ENCODE assay signal across 10 mouse cellular contexts in genomic region chr17:15024502-15025193, GRCm38 (mm10). TPM values are rescaled to one million over a fixed set of nuclear protein-coding genes. Genes with fewer than 3 reads are reported as not detected.
DNase-seq lines count a peak whose midpoint lies in the region; ATAC-seq and TF ChIP-seq lines count a peak whose summit lies in the region.
"Not testable (repeated sequence)": the region's sequence is repeated elsewhere in the genome, so short reads cannot be mapped to it uniquely, and the experiment has no call there.
"Had no signal": no experiment of that assay in that cellular context is flagged by ENCODE, and none has a peak within 500 bp of the region (broad histone marks: within the 10 kb centered on the region; RNA-seq: fewer than 3 reads in every experiment).

No protein-coding gene starts in this region.

- H3K4me3 ChIP-seq in forebrain, embryonic 11.5 days (ENCODE audit: low read depth, low read length); heart, embryonic 13.5 days; hindbrain, embryonic 16.5 days (ENCODE audit: low read length); limb, embryonic 11.5 days (ENCODE audit: low read depth, low read length); liver, postnatal 0 days (ENCODE audit: low read depth, low read length); midbrain, embryonic 14.5 days (replicated peaks; ENCODE audit: low read depth, low read length); stomach, embryonic 14.5 days (ENCODE audit: low read depth, low read length): not testable (repeated sequence)

- peak; percentile 49 for ATAC-seq in Patski
- peak; percentile 93 for ATAC-seq in forebrain, embryonic 11.5 days (replicated peaks; ENCODE audit: low FRiP score)
- ATAC-seq in heart, embryonic 13.5 days (ENCODE audit: extremely low read depth, insufficient number of reproducible peaks, low FRiP score, low TSS enrichment): peak; percentile 64
- ATAC-seq in hindbrain, embryonic 16.5 days: peak; percentile 93
- peak; percentile 90 for ATAC-seq in limb, embryonic 11.5 days (ENCODE audit: insufficient number of reproducible peaks, low FRiP score, low TSS enrichment, low read depth)
- peak; percentile 46 for ATAC-seq in liver, postnatal 0 days
- peak; percentile 93 for ATAC-seq in midbrain, embryonic 14.5 days (ENCODE audit: low FRiP score, low TSS enrichment)
- peak; percentile 86 for ATAC-seq in stomach, embryonic 14.5 days (ENCODE audit: insufficient number of reproducible peaks, insufficient read depth, low FRiP score, low read depth)

- not testable (repeated sequence) for H3K4me2 ChIP-seq in forebrain, embryonic 11.5 days (ENCODE audit: low read depth, low read length, severe bottlenecking); heart, embryonic 13.5 days; hindbrain, embryonic 16.5 days (ENCODE audit: low read length); limb, embryonic 11.5 days (ENCODE audit: low read depth, severe bottlenecking); liver, postnatal 0 days (ENCODE audit: low read depth, low read length); midbrain, embryonic 14.5 days (ENCODE audit: low read length); stomach, embryonic 14.5 days (replicated peaks; ENCODE audit: low read depth, low read length)

- WGBS in forebrain, embryonic 11.5 days: no CpG with 5 or more reads among the region's 48 CpGs
- WGBS in heart, embryonic 13.5 days: no CpG with 5 or more reads among the region's 48 CpGs
- WGBS in hindbrain, embryonic 16.5 days: no CpG with 5 or more reads among the region's 48 CpGs
- WGBS in limb, embryonic 11.5 days: no CpG with 5 or more reads among the region's 48 CpGs
- no CpG with 5 or more reads among the region's 48 CpGs for WGBS in liver, postnatal 0 days (ENCODE audit: insufficient replicate concordance)
- no CpG with 5 or more reads among the region's 48 CpGs for WGBS in midbrain, embryonic 14.5 days
- WGBS in stomach, embryonic 14.5 days: no CpG with 5 or more reads among the region's 48 CpGs

- DNase-seq in Patski (ENCODE audit: low read depth, low spot score); forebrain, embryonic 11.5 days (ENCODE audit: low spot score); limb, embryonic 11.5 days (ENCODE audit: low spot score); liver, postnatal 0 days; midbrain, embryonic 14.5 days: not testable (repeated sequence)

- not testable (repeated sequence) for H3K27me3 ChIP-seq in Patski; forebrain, embryonic 11.5 days (ENCODE audit: control insufficient read depth, insufficient read depth, low read length); heart, embryonic 13.5 days (replicated peaks); hindbrain, embryonic 16.5 days (replicated peaks; ENCODE audit: control insufficient read depth, insufficient read depth, low read length); limb, embryonic 11.5 days (ENCODE audit: control insufficient read depth, insufficient read depth, low read length); liver, postnatal 0 days (ENCODE audit: insufficient read depth, low read length); midbrain, embryonic 14.5 days (ENCODE audit: control insufficient read depth, insufficient read depth, low read length); stomach, embryonic 14.5 days (ENCODE audit: control insufficient read depth, insufficient read depth, low read length)

- not testable (repeated sequence) for H3K27ac ChIP-seq in forebrain, embryonic 11.5 days (ENCODE audit: low read depth, low read length); heart, embryonic 13.5 days (replicated peaks); hindbrain, embryonic 16.5 days (ENCODE audit: low read depth, low read length); limb, embryonic 11.5 days (replicated peaks; ENCODE audit: low read depth, low read length); liver, postnatal 0 days (ENCODE audit: low read depth); midbrain, embryonic 14.5 days (replicated peaks; ENCODE audit: low read depth, low read length); stomach, embryonic 14.5 days (ENCODE audit: low read length)

- H3K9me3 ChIP-seq in forebrain, embryonic 11.5 days (ENCODE audit: control insufficient read depth, low read length); heart, embryonic 13.5 days; hindbrain, embryonic 16.5 days (ENCODE audit: control insufficient read depth, low read length); limb, embryonic 11.5 days (ENCODE audit: control insufficient read depth, low read length); liver, postnatal 0 days (ENCODE audit: low read length); midbrain, embryonic 14.5 days (ENCODE audit: control insufficient read depth, low read length); stomach, embryonic 14.5 days (ENCODE audit: control insufficient read depth, low read depth, low read length): not testable (repeated sequence)

- POLR2A ChIA-PET in Patski (lab: Charles Lee): not testable (repeated sequence)

- not testable (repeated sequence) for H3K9ac ChIP-seq in forebrain, embryonic 11.5 days (ENCODE audit: low read length); heart, embryonic 13.5 days; hindbrain, embryonic 16.5 days (ENCODE audit: low read depth, low read length); limb, embryonic 11.5 days (ENCODE audit: low read length); liver, postnatal 0 days (replicated peaks); midbrain, embryonic 14.5 days (replicated peaks; ENCODE audit: low read length); stomach, embryonic 14.5 days (replicated peaks; ENCODE audit: low read depth, low read length)

- not testable (repeated sequence) for TF ChIP-seq EP300 in liver, postnatal 0 days (IDR thresholded peaks at IDR 0.05; ENCODE audit: low read depth)

- not testable (repeated sequence) for TF ChIP-seq CTCF in Patski (IDR thresholded peaks at IDR 0.05); liver, postnatal 0 days (IDR thresholded peaks at IDR 0.05; ENCODE audit: low read depth)

- in situ Hi-C loops in Patski (cut with MboI; ENCODE audit: low pct_unique_long_range_greater_than_20kb): not testable (repeated sequence)

- not testable (repeated sequence) for H3K4me1 ChIP-seq in forebrain, embryonic 11.5 days (replicated peaks; ENCODE audit: control insufficient read depth, insufficient read depth, low read length); heart, embryonic 13.5 days; hindbrain, embryonic 16.5 days (ENCODE audit: control insufficient read depth, insufficient read depth, low read depth, low read length); limb, embryonic 11.5 days (ENCODE audit: control insufficient read depth, insufficient read depth, low read length); liver, postnatal 0 days (ENCODE audit: insufficient read depth); midbrain, embryonic 14.5 days (ENCODE audit: control insufficient read depth, insufficient read depth, low read length); stomach, embryonic 14.5 days (ENCODE audit: control insufficient read depth, insufficient read depth, low read length)

- CTCF ChIA-PET in Patski (lab: Charles Lee): not testable (repeated sequence)

- not testable (repeated sequence) for H3K36me3 ChIP-seq in forebrain, embryonic 11.5 days (ENCODE audit: control insufficient read depth, insufficient read depth, low read length); heart, embryonic 13.5 days; hindbrain, embryonic 16.5 days (ENCODE audit: control insufficient read depth, insufficient read depth, low read length); limb, embryonic 11.5 days (ENCODE audit: control insufficient read depth, insufficient read depth, low read length); liver, postnatal 0 days (replicated peaks; ENCODE audit: insufficient read depth, low read length); midbrain, embryonic 14.5 days (ENCODE audit: control insufficient read depth, insufficient read depth, low read length); stomach, embryonic 14.5 days (ENCODE audit: control insufficient read depth, insufficient read depth, low read length)

RNA-seq across cellular contexts. Expression of gene Gm3435, which starts 14.7 kb away (rescaled TPM):
- polyA plus RNA-seq in Patski (2021): 4.1 TPM
- 6.7 and 9.2 TPM in 2 replicates for polyA plus RNA-seq in forebrain, embryonic 11.5 days (2014; fragmentation: Nextera tagmentation; extraction: Ambion mirVana)
- 4.4 and 4.9 TPM in 2 replicates for polyA plus RNA-seq in heart, embryonic 13.5 days (2015; fragmentation: Nextera tagmentation; extraction: Ambion mirVana)
- polyA plus RNA-seq in hindbrain, embryonic 16.5 days (2015; fragmentation: Nextera tagmentation; extraction: Ambion mirVana): 5.0 and 6.7 TPM in 2 replicates
- 5.5 and 6.2 TPM in 2 replicates for polyA plus RNA-seq in limb, embryonic 11.5 days (2014; fragmentation: Nextera tagmentation; extraction: Ambion mirVana)
- polyA plus RNA-seq in liver, postnatal 0 days (2015; fragmentation: Nextera tagmentation; extraction: Ambion mirVana): 2.7 and 3.7 TPM in 2 replicates
- 5.3 and 8.1 TPM in 2 replicates for polyA plus RNA-seq in midbrain, embryonic 14.5 days (2014; fragmentation: Nextera tagmentation; extraction: Ambion mirVana)
- polyA plus RNA-seq in stomach, embryonic 14.5 days (2014; fragmentation: Nextera tagmentation; extraction: Ambion mirVana): 4.2 and 4.7 TPM in 2 replicates

RNA-seq across cellular contexts. Expression of gene Ermard, which starts 16.4 kb away (rescaled TPM):
- polyA plus RNA-seq in Patski (2021): 50.2 TPM
- 98.2 and 107 TPM in 2 replicates for polyA plus RNA-seq in forebrain, embryonic 11.5 days (2014; fragmentation: Nextera tagmentation; extraction: Ambion mirVana)
- 51.8 and 66.8 TPM in 2 replicates for polyA plus RNA-seq in heart, embryonic 13.5 days (2015; fragmentation: Nextera tagmentation; extraction: Ambion mirVana)
- 76.3 and 76.8 TPM in 2 replicates for polyA plus RNA-seq in hindbrain, embryonic 16.5 days (2015; fragmentation: Nextera tagmentation; extraction: Ambion mirVana)
- 68.3 and 74.3 TPM in 2 replicates for polyA plus RNA-seq in limb, embryonic 11.5 days (2014; fragmentation: Nextera tagmentation; extraction: Ambion mirVana)
- polyA plus RNA-seq in liver, postnatal 0 days (2015; fragmentation: Nextera tagmentation; extraction: Ambion mirVana): 24.2 and 27.2 TPM in 2 replicates
- 62.0 and 71.3 TPM in 2 replicates for polyA plus RNA-seq in midbrain, embryonic 14.5 days (2014; fragmentation: Nextera tagmentation; extraction: Ambion mirVana)
- polyA plus RNA-seq in stomach, embryonic 14.5 days (2014; fragmentation: Nextera tagmentation; extraction: Ambion mirVana): 80.8 and 97.4 TPM in 2 replicates

RNA-seq across cellular contexts. Expression of gene Tcte3, which starts 16.6 kb away (rescaled TPM):
- polyA plus RNA-seq in Patski (2021): 0.19 TPM
- not detected in 2 replicates for polyA plus RNA-seq in forebrain, embryonic 11.5 days (2014; fragmentation: Nextera tagmentation; extraction: Ambion mirVana)
- 0.62 TPM in 1 of 2 replicates, not detected in the other for polyA plus RNA-seq in heart, embryonic 13.5 days (2015; fragmentation: Nextera tagmentation; extraction: Ambion mirVana)
- polyA plus RNA-seq in hindbrain, embryonic 16.5 days (2015; fragmentation: Nextera tagmentation; extraction: Ambion mirVana): 0.80 and 0.96 TPM in 2 replicates
- 0.47 TPM in 1 of 2 replicates, not detected in the other for polyA plus RNA-seq in limb, embryonic 11.5 days (2014; fragmentation: Nextera tagmentation; extraction: Ambion mirVana)
- 3.7 and 5.2 TPM in 2 replicates for polyA plus RNA-seq in liver, postnatal 0 days (2015; fragmentation: Nextera tagmentation; extraction: Ambion mirVana)
- polyA plus RNA-seq in midbrain, embryonic 14.5 days (2014; fragmentation: Nextera tagmentation; extraction: Ambion mirVana): 0.46 and 1.1 TPM in 2 replicates
- not detected in 2 replicates for polyA plus RNA-seq in stomach, embryonic 14.5 days (2014; fragmentation: Nextera tagmentation; extraction: Ambion mirVana)
- polyA plus RNA-seq: heart, adult 2 months; large intestine, adult 2 months had no signal

RNA-seq across cellular contexts. Expression of gene Gm3448, which starts 16.7 kb away (rescaled TPM):
- polyA plus RNA-seq in Patski (2021): 1.5 TPM
- 4.2 and 4.6 TPM in 2 replicates for polyA plus RNA-seq in forebrain, embryonic 11.5 days (2014; fragmentation: Nextera tagmentation; extraction: Ambion mirVana)
- polyA plus RNA-seq in heart, embryonic 13.5 days (2015; fragmentation: Nextera tagmentation; extraction: Ambion mirVana): 2.2 and 3.2 TPM in 2 replicates
- polyA plus RNA-seq in hindbrain, embryonic 16.5 days (2015; fragmentation: Nextera tagmentation; extraction: Ambion mirVana): 3.1 and 3.7 TPM in 2 replicates
- 2.5 and 3.2 TPM in 2 replicates for polyA plus RNA-seq in limb, embryonic 11.5 days (2014; fragmentation: Nextera tagmentation; extraction: Ambion mirVana)
- 3.3 and 5.4 TPM in 2 replicates for polyA plus RNA-seq in liver, postnatal 0 days (2015; fragmentation: Nextera tagmentation; extraction: Ambion mirVana)
- polyA plus RNA-seq in midbrain, embryonic 14.5 days (2014; fragmentation: Nextera tagmentation; extraction: Ambion mirVana): 3.9 and 4.3 TPM in 2 replicates
- polyA plus RNA-seq in stomach, embryonic 14.5 days (2014; fragmentation: Nextera tagmentation; extraction: Ambion mirVana): 4.7 and 5.0 TPM in 2 replicates

RNA-seq across cellular contexts. Expression of gene Gm3417, which starts 46.1 kb away (rescaled TPM):
- not detected for polyA plus RNA-seq in Patski (2021)
- 1.9 and 2.2 TPM in 2 replicates for polyA plus RNA-seq in forebrain, embryonic 11.5 days (2014; fragmentation: Nextera tagmentation; extraction: Ambion mirVana)
- 0.25 TPM in 1 of 2 replicates, not detected in the other for polyA plus RNA-seq in heart, embryonic 13.5 days (2015; fragmentation: Nextera tagmentation; extraction: Ambion mirVana)
- 0.71 TPM in 1 of 2 replicates, not detected in the other for polyA plus RNA-seq in hindbrain, embryonic 16.5 days (2015; fragmentation: Nextera tagmentation; extraction: Ambion mirVana)
- 0.23 TPM in 1 of 2 replicates, not detected in the other for polyA plus RNA-seq in limb, embryonic 11.5 days (2014; fragmentation: Nextera tagmentation; extraction: Ambion mirVana)
- 1.8 and 1.9 TPM in 2 replicates for polyA plus RNA-seq in liver, postnatal 0 days (2015; fragmentation: Nextera tagmentation; extraction: Ambion mirVana)
- 0.36 TPM in 1 of 2 replicates, not detected in the other for polyA plus RNA-seq in midbrain, embryonic 14.5 days (2014; fragmentation: Nextera tagmentation; extraction: Ambion mirVana)
- 0.56 TPM in 1 of 2 replicates, not detected in the other for polyA plus RNA-seq in stomach, embryonic 14.5 days (2014; fragmentation: Nextera tagmentation; extraction: Ambion mirVana)
- polyA plus RNA-seq: heart, adult 2 months; large intestine, adult 2 months had no signal
